Mouse (Mus musculus) gastrocnemius, postnatal 36 days (tissue): ENCODE data around the gene Mrs2. TPM values are rescaled to one million over a fixed set of nuclear protein-coding genes. Genes with fewer than 3 reads are reported as not detected.

Experiments used
- total RNA-seq, 2 experiments: library from RNA; stranded (reverse); gene quantifications; 2 replicates each; pipeline ENCODE4 v1.2.3; 2021

The Mrs2 gene
- total RNA-seq, 2 experiments from 2014 or later, result 35.9 to 37.7 TPM

Other genes starting within 250 kb of the Mrs2 start
- gene BC005537, start 218.7 kb downstream of the Mrs2 start, total RNA-seq, result 10 to 100 TPM; 44.6 to 46.4 TPM
- gene Acot13, start 188.8 kb downstream of the Mrs2 start, total RNA-seq, result 100 to 1,000 TPM; 124 to 130 TPM
- 1 to 10 TPM; 6.0 to 9.0 TPM for gene Tdp2, start 188.7 kb downstream of the Mrs2 start, total RNA-seq
- gene D130043K22Rik, start 175.2 kb downstream of the Mrs2 start, total RNA-seq, result not detected
- 1 to 10 TPM; 6.3 to 8.3 TPM for gene Aldh5a1, start 82.7 kb downstream of the Mrs2 start, total RNA-seq
- under 1 TPM; 0.42 to 0.59 TPM for gene Gpld1, start 77.2 kb downstream of the Mrs2 start, total RNA-seq
- under 1 TPM; 0.41 to 0.67 TPM for gene Dcdc2a, start 35.6 kb upstream of the Mrs2 start, total RNA-seq